Mouse (Mus musculus) neural tube, embryonic 12.5 days (tissue): Measurements from ENCODE around the gene BC029722. TPM values are rescaled to one million over a fixed set of nuclear protein-coding genes. Genes with fewer than 3 reads are reported as not detected.

Source experiments
- ATAC-seq: fragments of 200-750 bp; cut with Nextera tagmentation; 2 replicates; pipeline ENCODE4 v1.8.0; 2017; ENCODE audit warnings: low read depth, mild to moderate bottlenecking, moderate TSS enrichment, moderate library complexity; ENCODE audit not compliant: low FRiP score
- H3K27ac ChIP-seq: fragments of 300-500 bp; sonication (generic); 2 replicates; pipeline ENCODE4 v1.5.1; 2016
- H3K27me3 ChIP-seq: fragments of 300-500 bp; sonication (generic); replicated peaks from 2 replicates; pipeline ENCODE4 v1.6.1; 2016; ENCODE audit warnings: mild to moderate bottlenecking
- H3K36me3 ChIP-seq: fragments of 300-500 bp; sonication (generic); 2 replicates; pipeline ENCODE4 v1.6.1; 2016; ENCODE audit warnings: mild to moderate bottlenecking
- H3K4me1 ChIP-seq: fragments of 300-500 bp; sonication (generic); 2 replicates; pipeline ENCODE4 v1.6.1; 2016
- H3K4me2 ChIP-seq: fragments of 300-500 bp; sonication (generic); replicated peaks from 2 replicates; pipeline ENCODE4 v1.6.1; 2016; ENCODE audit warnings: mild to moderate bottlenecking
- H3K4me3 ChIP-seq: fragments of 300-500 bp; sonication (generic); 2 replicates; pipeline ENCODE4 v1.5.1; 2016
- H3K9ac ChIP-seq: fragments of 300-500 bp; sonication (generic); 2 replicates; pipeline ENCODE4 v1.6.1; 2016; ENCODE audit warnings: mild to moderate bottlenecking
- H3K9me3 ChIP-seq: fragments of 300-500 bp; sonication (generic); 2 replicates; pipeline ENCODE4 v1.6.1; 2016; ENCODE audit warnings: mild to moderate bottlenecking
- WGBS: fragments of 180-500 bp; shearing (Covaris S2); methylation state at CpG from one replicate; pipeline ENCODE4 v1.1.7; 2016; 5-methylcytosine and 5-hydroxymethylcytosine counted together
- polyA plus RNA-seq: library from polyadenylated mRNA; unstranded; fragments of >200 nt; fragmentation: Nextera tagmentation; extraction: Ambion mirVana; gene quantifications from 2 replicates; pipeline ENCODE4 v1.2.1, GENCODE M21; 2016

BC029722 gene
- polyA plus RNA-seq, 1 experiment from 2014 or later: 20.8 TPM

DNA sequence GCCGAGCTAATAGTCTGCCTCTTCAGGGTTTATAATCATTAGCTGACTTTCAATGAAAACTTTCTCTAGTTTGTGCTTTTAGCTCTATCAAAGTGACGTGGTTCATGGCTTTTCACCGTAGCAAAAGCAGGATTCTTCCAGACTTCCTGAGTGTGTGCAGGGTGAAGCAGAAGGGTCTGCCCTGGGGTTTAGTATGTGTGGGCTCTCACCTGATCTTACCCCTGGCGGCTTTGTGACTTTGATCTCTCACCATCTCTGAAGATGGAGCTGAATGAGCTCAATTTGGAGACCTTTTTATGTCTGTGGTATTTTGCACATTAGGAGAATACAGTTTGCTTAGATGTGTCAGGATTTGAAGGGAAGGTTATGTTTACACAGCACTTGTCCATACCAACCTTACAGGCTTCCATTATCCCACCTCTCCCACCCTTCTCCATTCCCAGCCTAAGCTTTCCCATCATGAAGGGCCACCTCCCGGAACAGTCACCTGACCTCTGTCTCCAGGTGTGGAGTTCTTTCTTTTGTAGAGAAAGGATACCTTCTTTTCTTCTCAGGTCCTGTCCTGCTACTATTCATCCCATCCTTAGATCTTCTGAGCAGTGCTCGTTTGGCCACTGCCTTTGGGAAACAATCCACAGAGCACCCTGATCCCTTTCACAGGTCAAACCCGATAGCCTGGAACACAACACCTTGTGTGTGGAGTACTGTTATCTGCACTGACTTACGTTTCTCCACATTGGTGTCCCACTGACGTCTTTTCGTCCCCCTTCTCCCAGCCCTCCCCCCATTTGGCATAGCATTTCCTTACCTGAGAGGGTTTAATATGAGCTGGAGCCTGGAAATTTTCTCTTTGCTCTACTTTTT lies 42.2 kb downstream of the BC029722 start:
- Histone ChIP-seq H3K27ac (no peak overlapping the region), H3K4me1 (peaks cover 22% of the 10 kb centered on the region), H3K9me3 (no peaks in the 10 kb centered on the region), H3K4me3 (no peak overlapping the region), H3K9ac (no peak overlapping the region), H3K4me2 (peak overlapping the region; percentile 72), H3K27me3 (peaks cover 26% of the 10 kb centered on the region), H3K36me3 (no peaks in the 10 kb centered on the region)
- ATAC-seq: no peak
- 75% methylated on average over 10 of the region's 10 CpGs for WGBS

DNA sequence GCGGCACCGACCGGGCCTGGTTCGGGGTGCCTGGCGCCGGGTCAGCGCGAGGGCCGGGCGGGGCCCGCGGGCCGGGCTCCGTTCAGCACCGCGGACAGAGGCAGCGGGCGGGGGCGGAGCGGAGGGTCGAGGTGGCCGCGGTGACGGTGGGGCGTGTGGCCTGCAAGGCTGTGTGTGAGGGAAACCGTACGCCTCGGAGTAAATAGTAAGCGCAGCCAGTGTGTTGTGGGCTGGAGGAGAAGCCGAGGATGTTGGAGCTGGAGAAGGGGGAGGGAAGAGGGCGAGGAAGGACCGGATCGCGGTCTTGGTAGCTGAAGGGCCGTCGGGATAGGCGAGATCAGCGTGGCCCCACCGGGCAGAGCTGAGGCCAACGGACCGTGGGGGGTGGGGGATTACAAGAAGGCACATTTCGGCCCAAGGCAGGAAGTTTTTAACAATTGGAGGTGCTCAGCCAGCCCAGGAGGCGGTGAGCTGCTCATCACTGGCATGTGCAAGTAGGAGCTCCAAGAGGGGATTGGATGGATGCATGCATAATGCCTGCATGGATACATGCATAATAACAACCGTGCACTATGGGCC lies 43.5 kb downstream of the BC029722 start:
- 1% methylated on average over 44 of the region's 44 CpGs for WGBS
- peaks cover 22% of the 10 kb centered on the region for H3K4me1 ChIP-seq
- ATAC-seq: peak; percentile 52

DNA sequence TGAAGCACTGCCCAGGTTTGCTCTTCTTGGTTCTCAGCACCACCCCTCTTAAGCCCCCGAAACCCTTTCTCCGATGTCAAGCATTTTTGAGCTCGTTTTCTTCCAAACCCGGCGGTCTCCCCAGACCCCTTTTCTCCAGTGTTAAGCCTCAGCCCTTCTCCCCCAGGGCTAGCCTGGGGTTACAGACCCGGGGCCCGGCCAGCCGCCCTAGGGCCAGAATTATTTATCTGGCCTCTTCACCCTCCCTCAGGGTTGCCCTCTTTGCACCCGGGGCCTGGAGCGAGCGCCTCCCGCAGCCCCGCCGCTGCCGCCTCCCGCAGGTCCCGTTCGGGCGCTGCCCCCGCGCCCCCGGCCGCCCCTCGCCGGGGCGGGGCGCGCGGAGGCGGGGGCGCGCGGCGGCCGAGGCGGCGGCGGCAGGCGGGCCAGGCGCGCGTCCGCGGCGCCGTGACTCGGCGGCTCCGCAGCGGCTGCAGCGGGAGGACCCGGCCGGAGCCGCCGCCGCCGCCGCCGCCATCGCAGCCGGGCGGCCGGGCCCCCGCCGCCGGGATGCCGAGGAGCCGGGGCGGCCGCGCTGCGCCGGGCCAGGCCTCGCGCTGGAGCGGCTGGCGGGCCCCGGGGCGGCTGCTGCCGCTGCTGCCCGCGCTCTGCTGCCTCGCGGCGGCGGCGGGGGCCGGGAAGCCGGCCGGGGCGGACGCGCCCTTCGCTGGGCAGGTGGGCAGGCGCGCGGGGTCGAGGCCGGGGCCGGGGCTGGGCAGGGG lies 44.1 kb downstream of the BC029722 start, which contains the start of gene Mmp24:
Mmp24 (plus strand) TSS at position 416 of the 758 bp plus-strand sequence.
- Histone ChIP-seq H3K4me3 (peak within 1 kb of the TSS; percentile 77), H3K27ac (peak within 1 kb of the TSS; percentile 53), H3K27me3 (peaks cover 26% of the 10 kb centered on the region), H3K36me3 (no peaks in the 10 kb centered on the region), H3K9me3 (no peaks in the 10 kb centered on the region), H3K9ac (peak within 1 kb of the TSS; percentile 80), H3K4me2 (peak within 1 kb of the TSS; percentile 72), H3K4me1 (peaks cover 22% of the 10 kb centered on the region)
- ATAC-seq: no peak
- 2% methylated on average over 90 of the region's 100 CpGs for WGBS

More for the DNA sequence above, 43.5 kb downstream of the BC029722 start:
- Histone ChIP-seq H3K36me3 (no peaks in the 10 kb centered on the region), H3K27ac (peak overlapping the region; percentile 53), H3K9me3 (no peaks in the 10 kb centered on the region), H3K4me2 (peak overlapping the region; percentile 72), H3K9ac (peak overlapping the region; percentile 80), H3K4me3 (peak overlapping the region; percentile 77), H3K27me3 (peaks cover 26% of the 10 kb centered on the region)

DNA sequence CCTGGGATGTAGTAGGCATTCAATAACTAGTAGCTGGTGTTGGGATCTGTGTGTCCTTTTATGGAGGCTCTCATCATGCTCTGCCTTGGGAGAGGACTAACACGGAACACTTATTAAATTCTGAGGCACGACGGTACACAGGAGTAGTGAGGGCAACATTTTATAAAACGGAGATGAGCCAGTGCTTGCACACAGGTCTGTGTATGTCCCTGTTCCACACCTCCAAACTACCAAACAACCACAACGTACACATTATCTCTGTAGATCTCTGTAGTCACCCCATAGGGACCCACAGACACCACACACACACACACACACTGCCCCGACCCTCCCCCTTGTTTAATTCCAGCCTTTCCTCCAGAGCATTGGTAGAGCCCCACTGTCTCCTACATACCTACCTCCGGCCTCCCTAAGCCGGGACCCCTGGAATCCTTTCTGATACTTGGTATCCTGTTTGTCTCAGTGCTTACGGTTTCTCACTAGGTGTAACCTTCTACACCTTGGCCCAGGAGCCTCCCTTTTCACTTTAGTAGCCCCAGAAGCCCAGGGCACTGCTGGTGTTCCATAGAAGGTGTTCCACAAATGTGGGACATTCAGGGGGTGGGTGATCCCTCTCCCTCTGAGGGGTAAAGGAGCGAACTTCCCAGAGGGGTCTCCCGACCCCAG lies 44.8 kb downstream of the BC029722 start:
- no peak for ATAC-seq
- H3K4me2 ChIP-seq: peak overlapping the region; percentile 72
- H3K9ac ChIP-seq: 0 out of 2 replicates have a peak overlapping the region, but pooled peaks have one; percentile 61

DNA sequence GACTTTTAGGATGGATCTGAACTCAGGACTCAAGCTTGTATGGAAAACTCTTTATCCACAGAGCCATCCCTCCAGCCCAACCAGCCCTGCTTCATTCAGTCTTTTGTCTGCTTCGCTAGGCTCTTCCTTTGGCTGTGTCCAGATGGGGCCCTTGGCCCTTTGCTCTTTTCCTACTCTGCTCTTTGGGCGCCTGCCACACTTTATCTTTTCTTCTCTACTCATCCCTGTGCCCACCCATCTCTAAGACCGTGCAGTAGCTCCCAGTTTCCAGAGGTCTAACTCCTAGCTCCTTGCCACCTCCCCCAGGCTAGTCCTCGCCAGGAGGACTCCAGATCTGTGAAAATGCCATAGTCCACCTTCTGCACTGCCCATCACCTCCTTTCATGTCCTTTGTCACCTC lies 45.6 kb downstream of the BC029722 start:
- no peaks in the 10 kb centered on the region for H3K36me3 ChIP-seq
- H3K27me3 ChIP-seq: peaks cover 26% of the 10 kb centered on the region
- H3K4me3 ChIP-seq: no peak overlapping the region
- no peak overlapping the region for H3K9ac ChIP-seq
- peaks cover 16% of the 10 kb centered on the region for H3K4me1 ChIP-seq
- no peak for ATAC-seq
- H3K9me3 ChIP-seq: no peaks in the 10 kb centered on the region
- H3K27ac ChIP-seq: no peak overlapping the region
- 68% methylated on average over 4 of the region's 4 CpGs for WGBS
- H3K4me2 ChIP-seq: no peak overlapping the region

More for the DNA sequence above, 44.8 kb downstream of the BC029722 start:
- no peak overlapping the region for H3K4me3 ChIP-seq
- H3K36me3 ChIP-seq: no peaks in the 10 kb centered on the region
- H3K9me3 ChIP-seq: no peaks in the 10 kb centered on the region
- H3K4me1 ChIP-seq: peaks cover 22% of the 10 kb centered on the region
- WGBS: 64% methylated on average over 11 of the region's 11 CpGs
- peaks cover 26% of the 10 kb centered on the region for H3K27me3 ChIP-seq
- no peak overlapping the region for H3K27ac ChIP-seq

Other genes starting within 250 kb of the BC029722 start
- gene Gss, start 226.6 kb downstream of the BC029722 start, polyA plus RNA-seq: 15.5 and 16.1 TPM in 2 replicates
- 0.78 and 1.3 TPM in 2 replicates for gene Myh7b, start 208.2 kb downstream of the BC029722 start, polyA plus RNA-seq
- gene Trpc4ap, start 127.0 kb downstream of the BC029722 start, polyA plus RNA-seq: 187 and 188 TPM in 2 replicates
- 37.4 and 39.6 TPM in 2 replicates for gene Edem2, start 90.0 kb downstream of the BC029722 start, polyA plus RNA-seq
- not detected in 2 replicates for gene Gm17581, start 83.6 kb downstream of the BC029722 start, polyA plus RNA-seq
- 3.8 and 4.0 TPM in 2 replicates for gene Procr, start 68.3 kb downstream of the BC029722 start, polyA plus RNA-seq
- 7.3 and 8.8 TPM in 2 replicates for gene Mmp24, start 44.1 kb downstream of the BC029722 start, polyA plus RNA-seq
- 173 and 177 TPM in 2 replicates for gene Eif6, start 7.5 kb upstream of the BC029722 start, polyA plus RNA-seq
- 0.63 TPM in 2 replicates for gene Fam83c, start 15.4 kb upstream of the BC029722 start, polyA plus RNA-seq
- gene Uqcc1, start 110.9 kb upstream of the BC029722 start, polyA plus RNA-seq: 74.5 and 74.6 TPM in 2 replicates
- not detected in 2 replicates for gene Gm15557, start 121.3 kb upstream of the BC029722 start, polyA plus RNA-seq
- 1.2 and 2.0 TPM in 2 replicates for gene Gdf5, start 125.9 kb upstream of the BC029722 start, polyA plus RNA-seq
- gene Cep250, start 137.0 kb upstream of the BC029722 start, polyA plus RNA-seq: 19.3 and 23.0 TPM in 2 replicates
- 1.8 and 2.0 TPM in 2 replicates for gene 6430550D23Rik, start 188.6 kb upstream of the BC029722 start, polyA plus RNA-seq
- 254 and 257 TPM in 2 replicates for gene Ergic3, start 188.6 kb upstream of the BC029722 start, polyA plus RNA-seq
- gene Fer1l4, start 233.5 kb upstream of the BC029722 start, polyA plus RNA-seq: not detected in 2 replicates
- gene Spag4, start 245.7 kb upstream of the BC029722 start, polyA plus RNA-seq: 6.6 and 7.9 TPM in 2 replicates